Mouse (Mus musculus): ENCODE measurements around the gene Btbd9. TPM values are rescaled to one million over a fixed set of nuclear protein-coding genes. Genes with fewer than 3 reads are reported as not detected.

The Btbd9 gene
- total and polyA plus RNA-seq, 2 experiments, result 12.7 to 12.8 TPM

DNA sequence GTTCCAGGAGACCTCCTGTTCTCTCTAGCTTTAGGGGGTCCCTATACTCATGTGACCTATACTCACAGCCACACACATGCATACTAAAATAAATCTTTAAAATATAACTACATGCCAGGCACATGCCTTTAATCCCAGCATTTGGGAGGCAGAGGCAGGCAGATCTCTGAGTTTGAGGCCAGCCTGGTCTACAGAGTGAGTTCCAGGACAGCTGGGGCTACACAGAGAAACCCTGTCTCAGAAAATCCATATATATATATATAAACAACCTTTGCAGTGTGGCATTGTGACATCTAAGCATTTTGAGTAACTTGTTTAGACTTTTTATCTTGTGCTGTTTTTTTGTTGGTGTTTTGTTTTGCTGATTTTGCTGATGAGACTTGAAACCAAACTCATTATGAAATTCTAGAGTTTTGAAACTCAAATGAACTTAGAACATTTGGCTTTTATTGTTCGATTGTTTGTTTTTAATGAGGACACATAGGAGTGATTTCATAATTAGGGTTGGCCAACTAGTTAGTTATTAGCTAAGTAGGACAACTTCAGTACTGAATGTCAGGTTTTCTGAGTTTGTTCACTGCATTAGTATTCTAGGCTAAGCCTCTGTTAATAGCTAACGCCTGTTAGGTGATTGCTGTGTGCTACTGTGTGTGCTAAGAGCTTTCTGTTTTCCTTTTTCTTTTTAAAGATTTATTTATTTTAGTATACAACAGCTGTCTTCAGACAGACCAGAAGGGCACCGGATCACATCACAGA is 42.0 kb upstream of the Btbd9 start:
- TF ChIP-seq CTCF (IDR thresholded peaks at IDR 0.05; ENCODE audit: low read depth, low read length) (no peak), POLR2A (IDR thresholded peaks at IDR 0.05; ENCODE audit: extremely low read depth, insufficient read depth, low read length) (no peak)
- peaks cover 7% of the 10 kb centered on the region for H3K4me1 ChIP-seq (ENCODE audit: control insufficient read depth, insufficient read depth, low read length)
- DNase-seq (ENCODE audit: extremely low read depth, low read depth, low spot score), result peak; percentile 100
- H3K27ac ChIP-seq (replicated peaks; ENCODE audit: insufficient read depth, low read depth, low read length), result peak overlapping the region; percentile 98
- H3K4me3 ChIP-seq (ENCODE audit: insufficient read depth, low read depth, low read length), result no peak overlapping the region
- no peak overlapping the region for H3K9ac ChIP-seq (ENCODE audit: low read depth, low read length)
- H3K36me3 ChIP-seq (ENCODE audit: control insufficient read depth, insufficient read depth, low read length), result no peaks in the 10 kb centered on the region
- no peaks in the 10 kb centered on the region for H3K27me3 ChIP-seq (ENCODE audit: control insufficient read depth, insufficient read depth, low read length)
- WGBS, result 26% methylated on average over 3 of the region's 3 CpGs
- no peaks in the 10 kb centered on the region for H3K79me2 ChIP-seq (ENCODE audit: control insufficient read depth, insufficient read depth, low read length)

DNA sequence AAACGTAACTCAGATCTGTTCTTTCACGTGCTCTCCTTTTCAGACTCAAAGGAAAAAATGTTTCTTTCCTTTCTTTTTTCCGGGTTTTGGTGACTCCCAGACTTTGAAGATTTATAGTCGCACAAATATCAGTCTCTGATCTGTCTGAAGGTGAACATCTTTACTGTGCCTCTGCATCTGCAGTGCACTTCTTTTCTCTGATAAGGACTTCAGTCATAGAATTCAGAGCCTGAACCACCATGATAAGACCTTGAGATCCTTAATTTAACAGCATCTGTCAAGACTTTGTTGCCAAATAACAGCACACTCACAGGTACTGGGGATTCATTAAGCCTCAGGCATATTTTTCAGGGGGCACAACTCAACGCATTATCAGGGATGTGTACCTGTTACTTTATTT is 39.9 kb upstream of the Btbd9 start:
- no peak overlapping the region for H3K27ac ChIP-seq (replicated peaks; ENCODE audit: insufficient read depth, low read depth, low read length)
- H3K36me3 ChIP-seq (ENCODE audit: control insufficient read depth, insufficient read depth, low read length), result no peaks in the 10 kb centered on the region
- peaks cover 7% of the 10 kb centered on the region for H3K4me1 ChIP-seq (ENCODE audit: control insufficient read depth, insufficient read depth, low read length)
- no peak overlapping the region for H3K9ac ChIP-seq (ENCODE audit: low read depth, low read length)
- TF ChIP-seq POLR2A (IDR thresholded peaks at IDR 0.05; ENCODE audit: extremely low read depth, insufficient read depth, low read length) (no peak), CTCF (IDR thresholded peaks at IDR 0.05; ENCODE audit: low read depth, low read length) (no peak)
- peaks cover 3% of the 10 kb centered on the region; the same call in 1 of the 2 replicates for H3K79me2 ChIP-seq (ENCODE audit: control insufficient read depth, insufficient read depth, low read length)
- DNase-seq (ENCODE audit: extremely low read depth, low read depth, low spot score), result no peak
- WGBS, result 95% methylated on average over 5 of the region's 5 CpGs
- H3K4me3 ChIP-seq (ENCODE audit: insufficient read depth, low read depth, low read length), result no peak overlapping the region
- no peaks in the 10 kb centered on the region for H3K27me3 ChIP-seq (ENCODE audit: control insufficient read depth, insufficient read depth, low read length)

DNA sequence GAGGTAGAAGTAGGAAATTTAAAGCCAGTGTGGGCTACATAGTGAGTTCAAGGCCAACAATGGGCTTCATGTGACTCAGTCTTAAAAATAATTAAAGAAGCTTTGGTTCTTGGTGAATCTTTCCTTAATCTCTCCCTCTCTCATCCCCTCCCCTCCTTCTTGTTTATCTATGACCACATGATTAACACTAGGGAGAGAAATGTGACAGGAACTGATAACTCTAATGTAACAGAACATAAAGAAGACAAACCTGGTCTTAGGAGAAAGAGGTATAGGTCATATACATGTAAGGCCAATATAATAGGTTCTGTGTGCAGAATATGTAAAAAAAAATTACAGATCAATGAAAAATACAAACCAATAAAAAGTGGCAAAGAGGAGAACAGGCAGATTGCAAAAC is 37.1 kb upstream of the Btbd9 start:
- Histone ChIP-seq H3K9ac (ENCODE audit: low read depth, low read length) (no peak overlapping the region), H3K79me2 (ENCODE audit: control insufficient read depth, insufficient read depth, low read length) (peaks cover 14% of the 10 kb centered on the region), H3K27me3 (ENCODE audit: control insufficient read depth, insufficient read depth, low read length) (no peaks in the 10 kb centered on the region), H3K4me3 (ENCODE audit: insufficient read depth, low read depth, low read length) (no peak overlapping the region), H3K36me3 (ENCODE audit: control insufficient read depth, insufficient read depth, low read length) (no peaks in the 10 kb centered on the region), H3K4me1 (ENCODE audit: control insufficient read depth, insufficient read depth, low read length) (peaks cover 13% of the 10 kb centered on the region), H3K27ac (replicated peaks; ENCODE audit: insufficient read depth, low read depth, low read length) (peak overlapping the region; percentile 16; the same call in 1 of the 2 replicates)
- peak; percentile 64 for DNase-seq (ENCODE audit: extremely low read depth, low read depth, low spot score)
- TF ChIP-seq POLR2A (IDR thresholded peaks at IDR 0.05; ENCODE audit: extremely low read depth, insufficient read depth, low read length) (no peak), CTCF (IDR thresholded peaks at IDR 0.05; ENCODE audit: low read depth, low read length) (no peak)

DNA sequence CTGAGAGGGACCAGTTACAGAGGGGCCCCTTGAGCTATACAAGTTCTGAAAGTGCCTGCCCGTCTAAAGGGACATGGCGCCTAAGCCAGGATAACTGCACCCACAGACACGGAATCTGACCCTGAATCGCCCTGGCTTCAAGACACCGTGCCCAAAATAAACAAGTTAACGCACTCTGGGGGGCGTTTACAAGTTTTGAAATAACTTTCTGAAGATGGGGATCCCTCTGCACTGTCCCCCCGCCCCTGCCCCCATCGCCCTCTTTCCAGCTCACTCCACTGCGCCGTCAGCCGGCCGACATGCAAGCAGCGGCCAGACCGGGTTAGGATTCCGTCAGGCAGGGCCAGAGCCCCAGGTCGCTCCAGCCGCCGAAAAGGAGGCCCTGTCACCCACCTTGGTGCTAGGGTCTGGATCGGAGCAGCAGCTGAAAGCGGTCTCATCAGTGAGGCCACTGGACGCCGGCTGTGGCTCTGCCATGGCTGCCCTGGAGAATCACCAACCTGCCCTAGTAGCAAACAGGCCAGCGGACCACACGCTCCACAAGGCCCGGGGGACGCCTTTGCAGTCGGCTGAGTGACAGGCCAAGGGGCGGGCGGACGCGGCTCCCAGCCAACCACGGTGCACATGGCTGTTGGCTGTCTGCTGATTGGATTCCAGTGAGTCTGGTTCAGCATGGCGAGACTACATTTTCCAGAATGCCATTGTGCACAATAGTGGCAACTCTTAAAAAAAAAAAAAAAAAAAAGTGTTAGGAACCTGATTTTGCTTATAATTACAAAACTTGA is 36.0 kb upstream of the Btbd9 start:
- DNase-seq (ENCODE audit: extremely low read depth, low read depth, low spot score), result peak; percentile 94
- H3K36me3 ChIP-seq (ENCODE audit: control insufficient read depth, insufficient read depth, low read length), result no peaks in the 10 kb centered on the region
- H3K4me3 ChIP-seq (ENCODE audit: insufficient read depth, low read depth, low read length), result peak overlapping the region; percentile 97
- under 1% methylated on average over 34 of the region's 34 CpGs for WGBS
- H3K9ac ChIP-seq (ENCODE audit: low read depth, low read length), result peak overlapping the region; percentile 98
- peaks cover 22% of the 10 kb centered on the region for H3K79me2 ChIP-seq (ENCODE audit: control insufficient read depth, insufficient read depth, low read length)
- H3K27me3 ChIP-seq (ENCODE audit: control insufficient read depth, insufficient read depth, low read length), result no peaks in the 10 kb centered on the region
- TF ChIP-seq POLR2A (IDR thresholded peaks at IDR 0.05; ENCODE audit: extremely low read depth, insufficient read depth, low read length), result peak; percentile 86
- no peak for TF ChIP-seq CTCF (IDR thresholded peaks at IDR 0.05; ENCODE audit: low read depth, low read length)
- peak overlapping the region; percentile 97 for H3K27ac ChIP-seq (replicated peaks; ENCODE audit: insufficient read depth, low read depth, low read length)
- H3K4me1 ChIP-seq (ENCODE audit: control insufficient read depth, insufficient read depth, low read length), result peaks cover 21% of the 10 kb centered on the region

GRCm38 (mm10) chr17:30611221-30612074 is 35.2 kb upstream of the Btbd9 start:
- peak; percentile 90 for DNase-seq (ENCODE audit: extremely low read depth, low read depth, low spot score)
- no peak for TF ChIP-seq CTCF (IDR thresholded peaks at IDR 0.05; ENCODE audit: low read depth, low read length)
- TF ChIP-seq POLR2A (IDR thresholded peaks at IDR 0.05; ENCODE audit: extremely low read depth, insufficient read depth, low read length), result no peak

More at GRCm38 (mm10) chr17:30611221-30612074, 35.2 kb upstream of the Btbd9 start:
- peak overlapping the region; percentile 98 for H3K9ac ChIP-seq (ENCODE audit: low read depth, low read length)
- H3K27ac ChIP-seq (replicated peaks; ENCODE audit: insufficient read depth, low read depth, low read length), result peak overlapping the region; percentile 97
- 6% methylated on average over 18 of the region's 18 CpGs for WGBS
- no peaks in the 10 kb centered on the region for H3K36me3 ChIP-seq (ENCODE audit: control insufficient read depth, insufficient read depth, low read length)
- H3K79me2 ChIP-seq (ENCODE audit: control insufficient read depth, insufficient read depth, low read length), result peaks cover 28% of the 10 kb centered on the region
- no peaks in the 10 kb centered on the region for H3K27me3 ChIP-seq (ENCODE audit: control insufficient read depth, insufficient read depth, low read length)
- H3K4me1 ChIP-seq (ENCODE audit: control insufficient read depth, insufficient read depth, low read length), result peaks cover 23% of the 10 kb centered on the region
- H3K4me3 ChIP-seq (ENCODE audit: insufficient read depth, low read depth, low read length), result peak overlapping the region; percentile 97
